Mouse (Mus musculus) brain, embryonic 14.5 days (tissue): ENCODE measurements around the gene Cyb5d1. TPM values are rescaled to one million over a fixed set of nuclear protein-coding genes. Genes with fewer than 3 reads are reported as not detected.
A peak's percentile ranks its signal among the peaks of the same experiment; 100 is the strongest.

ENCODE experiments used
- DNase-seq: peaks from one replicate; pipeline ENCODE4 v3.0.0-alpha.2; 2011; ENCODE audit warnings: low read depth
- CTCF ChIP-seq: fragments of 200-500 bp; IDR thresholded peaks from 2 replicates; pipeline ENCODE4 v1.5.1; 2012; ENCODE audit warnings: inconsistent platforms, mild to moderate bottlenecking, moderate library complexity, borderline replicate concordance; ENCODE audit not compliant: insufficient read depth, insufficient read length; ENCODE audit errors: extremely low read depth
- POLR2A ChIP-seq: fragments of 200-500 bp; IDR thresholded peaks from 2 replicates; pipeline ENCODE4 v1.6.1; 2012; ENCODE audit warnings: mild to moderate bottlenecking, inconsistent platforms, borderline replicate concordance; ENCODE audit not compliant: poor library complexity, insufficient read depth, insufficient read length, severe bottlenecking; ENCODE audit errors: extremely low read depth
- polyA plus RNA-seq: library from polyadenylated mRNA; depleted of rRNA; stranded (reverse); fragments of >200 nt; gene quantifications from 2 replicates; pipeline ENCODE4 v1.2.3, GENCODE M21; 2012

Gene Cyb5d1
- polyA plus RNA-seq, 1 experiment = 28.7 TPM

DNA sequence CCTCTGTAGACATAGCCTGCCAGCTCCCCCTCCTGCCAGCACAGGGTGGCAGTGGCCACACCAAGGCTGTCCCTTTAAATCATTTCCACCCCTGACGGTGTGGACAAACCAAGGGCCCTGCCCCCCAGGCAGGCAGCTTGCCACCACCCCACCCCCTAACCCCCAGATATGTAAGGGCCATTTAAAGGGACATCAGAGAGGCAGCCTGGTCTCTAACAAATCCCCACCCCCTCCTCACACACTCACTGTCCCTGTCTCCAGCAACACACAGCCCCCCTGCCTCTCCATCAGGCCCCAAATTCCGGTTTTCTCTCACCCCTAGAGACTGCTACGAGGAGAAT is 19.9 kb upstream of the Cyb5d1 start:
- 0 out of 2 replicates have a peak, but pooled peaks have one; percentile 13 for TF ChIP-seq POLR2A
- no peak for TF ChIP-seq CTCF
- peak; percentile 92 for DNase-seq

DNA sequence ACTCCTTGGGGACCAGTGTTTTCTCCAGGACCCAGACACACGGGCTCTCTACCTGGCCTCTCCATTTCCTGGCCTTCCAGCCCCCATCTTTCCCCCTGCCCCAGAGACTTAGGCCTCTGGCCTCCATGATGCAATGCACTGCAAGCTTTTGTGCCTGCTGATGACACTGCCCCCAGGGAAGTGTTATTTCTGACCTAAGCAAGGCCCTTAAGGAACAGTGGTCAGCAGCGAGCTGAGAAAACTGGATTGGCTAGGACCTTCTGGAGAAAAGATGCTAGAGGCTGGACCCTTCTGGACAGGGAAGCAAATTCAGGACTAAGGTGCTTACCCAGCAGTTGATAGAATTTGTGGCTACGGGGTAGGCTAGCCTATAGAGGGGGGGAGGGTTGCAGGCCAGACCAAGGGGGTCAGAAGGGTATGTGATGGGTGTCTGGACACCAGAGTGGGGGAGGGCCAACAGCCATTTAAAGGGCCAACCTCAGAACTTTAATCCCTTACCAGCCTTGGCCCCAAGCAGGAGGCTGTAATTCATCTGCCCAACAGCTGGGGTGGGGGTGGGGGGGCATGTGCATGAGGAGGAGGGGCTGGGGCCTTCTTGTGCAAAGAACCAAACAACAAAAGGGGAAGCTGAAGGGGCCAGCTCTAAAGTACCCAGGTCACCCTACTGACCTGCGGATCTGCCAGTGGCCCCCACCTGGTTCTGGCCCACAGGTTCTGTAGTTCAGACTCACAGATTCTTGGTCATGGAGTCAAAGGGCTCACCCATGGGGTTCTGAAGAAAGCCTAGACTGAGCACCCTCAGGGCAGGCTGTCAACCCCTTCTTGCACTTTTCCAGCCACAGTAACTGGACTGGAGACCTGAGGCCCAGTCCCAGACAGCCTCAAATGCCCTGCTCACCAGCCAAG is 19.2 kb upstream of the Cyb5d1 start:
- no peak for DNase-seq
- TF ChIP-seq POLR2A = no peak
- no peak for TF ChIP-seq CTCF

DNA sequence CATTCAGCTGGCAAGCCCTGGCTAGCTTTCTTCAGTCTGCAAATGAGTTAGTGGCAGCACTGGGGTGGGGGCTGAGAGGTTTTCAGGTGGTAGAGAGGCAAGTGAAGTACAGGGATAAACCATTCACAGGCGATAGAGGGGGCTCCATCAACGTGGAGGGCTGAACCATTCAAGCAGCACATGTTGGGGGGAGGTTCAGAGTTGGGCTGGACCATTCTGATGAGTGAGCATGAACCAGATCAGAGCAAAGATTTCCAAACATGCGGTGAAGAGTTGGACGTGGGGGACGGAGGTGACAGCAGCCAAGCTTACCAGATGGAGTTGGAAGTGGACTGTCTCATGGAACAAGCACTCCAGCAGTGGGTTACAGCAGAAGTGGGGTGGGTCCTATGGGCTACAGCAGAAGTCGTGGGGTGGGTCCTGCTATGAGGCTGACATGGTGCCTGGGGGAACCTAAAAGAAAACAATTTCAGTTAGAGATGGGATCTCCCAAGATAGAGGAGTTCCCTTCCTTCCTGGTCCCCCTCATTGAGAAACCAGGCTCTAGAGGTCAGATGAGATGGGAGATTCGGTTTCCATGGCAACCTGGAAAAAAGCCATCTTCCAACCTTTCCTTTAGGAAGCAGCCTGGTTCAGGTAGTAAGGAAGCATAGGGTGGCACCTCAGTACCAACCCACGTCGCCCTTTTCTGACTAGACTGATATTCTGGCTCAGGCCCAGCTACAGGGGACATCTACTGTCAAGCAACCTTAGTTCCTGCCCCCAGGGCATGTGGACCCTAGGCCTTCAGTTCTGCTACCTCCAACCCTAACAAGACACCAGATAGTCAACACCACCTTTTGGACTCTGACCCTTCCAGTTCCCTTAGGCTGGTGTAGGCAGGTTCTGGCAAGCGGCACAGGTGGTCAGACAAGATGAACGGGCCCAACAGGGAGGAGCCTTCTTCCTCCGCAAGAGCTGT is 18.1 kb upstream of the Cyb5d1 start, which contains the start of gene Kdm6b:
Gene Kdm6b (minus strand): TSS at position 455 of the 961 bp plus-strand sequence.
- DNase-seq = peak; percentile 93
- no peak for TF ChIP-seq POLR2A
- no peak for TF ChIP-seq CTCF

DNA sequence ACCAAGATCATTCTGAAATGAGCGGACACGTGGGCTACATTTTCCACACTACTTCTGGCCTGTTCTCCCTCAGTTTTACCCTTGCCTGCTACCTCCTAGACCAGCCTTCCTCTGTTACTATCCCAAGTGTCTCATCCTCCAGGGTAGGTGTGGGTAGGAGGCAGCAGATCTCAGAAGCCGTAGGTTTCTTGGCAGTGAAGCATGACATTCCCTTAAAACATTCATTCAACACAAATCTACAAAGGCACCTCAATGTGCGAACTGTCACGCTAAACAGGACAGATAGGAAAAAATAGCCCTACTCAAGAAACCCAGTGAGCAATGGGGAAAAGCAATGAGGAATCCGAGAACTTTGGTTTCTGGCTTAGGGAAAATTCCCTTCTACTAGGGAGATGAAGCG is 17.1 kb upstream of the Cyb5d1 start:
- TF ChIP-seq POLR2A (no peak), CTCF (no peak)

DNA sequence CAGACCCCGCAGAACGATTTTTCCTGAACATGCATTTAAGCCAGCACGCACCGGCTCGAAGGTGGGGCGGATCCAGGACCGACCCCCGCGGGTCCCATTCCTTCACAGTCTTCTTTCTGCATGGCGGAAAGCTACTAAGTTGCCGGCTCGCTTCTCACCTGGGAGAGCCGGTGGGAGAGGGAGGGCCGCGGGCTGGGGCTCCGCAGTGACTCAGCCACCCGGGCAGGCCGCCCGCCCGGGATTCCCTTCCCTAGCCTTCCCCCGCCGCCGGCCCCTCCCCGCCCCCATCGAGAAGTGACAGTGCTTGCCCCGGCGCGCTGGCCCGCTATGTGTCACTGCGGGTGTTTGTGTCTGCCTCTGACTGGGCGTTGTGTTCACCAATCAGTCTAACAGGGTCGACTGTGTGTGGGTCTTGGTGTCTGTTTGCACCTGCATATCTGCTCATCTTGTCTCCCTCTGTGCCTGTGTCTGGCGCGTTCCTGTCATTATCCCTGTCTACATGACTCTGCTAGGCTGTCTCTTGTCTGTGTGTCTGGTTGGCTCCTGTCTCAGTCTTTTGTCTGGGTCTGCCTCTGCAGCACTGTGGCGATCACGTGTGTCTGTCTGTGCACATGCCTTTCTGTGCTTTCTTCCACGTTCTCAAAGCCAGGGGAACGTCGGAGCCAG is 16.2 kb upstream of the Cyb5d1 start:
- no peak for TF ChIP-seq CTCF
- no peak for TF ChIP-seq POLR2A
- DNase-seq = peak; percentile 78

More for the DNA sequence above, 17.1 kb upstream of the Cyb5d1 start:
- no peak for DNase-seq

DNA sequence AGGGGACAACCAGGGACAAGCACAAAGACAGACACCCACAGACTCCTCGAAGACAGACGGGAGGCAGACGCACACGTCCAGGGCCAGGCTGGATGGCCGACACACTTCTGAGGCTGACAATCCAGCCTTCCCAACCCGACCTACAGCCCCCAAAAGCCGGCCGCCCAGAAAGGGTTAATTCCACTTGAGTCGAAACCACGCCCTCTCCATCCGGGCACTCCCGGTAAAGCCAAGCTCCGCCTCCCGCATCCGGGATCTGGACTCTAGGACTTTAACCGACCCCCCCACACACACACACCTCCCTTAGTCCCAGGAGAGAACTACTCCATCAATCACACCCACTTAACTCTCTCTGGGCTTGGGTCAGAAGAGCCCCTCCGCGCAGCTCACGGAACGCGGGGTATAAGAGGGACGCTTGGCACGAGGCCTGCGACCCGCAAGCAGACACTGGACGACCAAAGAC is 15.7 kb upstream of the Cyb5d1 start:
- peak; percentile 99 for DNase-seq
- no peak for TF ChIP-seq POLR2A

DNA sequence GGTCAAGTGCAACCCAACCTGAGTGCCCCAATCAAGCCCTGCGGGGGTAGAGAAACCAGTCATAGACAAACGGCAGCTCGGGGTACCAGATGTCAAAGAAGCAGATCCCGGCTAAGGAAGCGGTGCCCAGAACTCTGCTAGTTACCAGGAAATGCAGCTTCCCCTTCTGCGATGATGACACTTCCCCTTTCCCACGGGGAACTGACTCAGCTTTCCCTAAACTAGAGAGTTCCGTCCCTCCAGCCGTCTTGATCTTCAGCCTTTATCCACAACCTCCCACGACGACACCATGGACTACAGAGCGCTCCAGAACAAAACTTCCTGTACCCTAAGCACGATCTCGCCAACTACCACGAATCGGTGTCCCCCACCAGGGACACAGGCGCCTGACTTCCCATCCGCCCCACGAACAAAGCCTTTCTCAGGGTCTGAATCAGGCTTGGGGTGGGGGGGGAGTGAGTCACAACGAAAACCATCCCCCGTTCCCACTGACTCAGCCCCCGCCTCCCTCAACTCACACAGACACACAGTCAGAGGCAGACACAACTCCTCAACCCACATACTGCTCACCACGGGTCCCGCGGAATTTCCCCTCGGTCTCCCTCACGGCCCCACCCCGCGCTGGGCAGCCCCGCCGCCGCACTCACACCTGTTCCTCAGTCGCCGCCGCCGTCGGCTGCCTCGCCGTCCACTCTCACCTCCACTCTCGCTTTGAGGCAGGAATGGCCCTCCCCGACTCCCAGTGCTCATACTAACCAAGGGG is 15.1 kb upstream of the Cyb5d1 start:
- TF ChIP-seq POLR2A (no peak), CTCF (no peak)
- peak; percentile 47 for DNase-seq

DNA sequence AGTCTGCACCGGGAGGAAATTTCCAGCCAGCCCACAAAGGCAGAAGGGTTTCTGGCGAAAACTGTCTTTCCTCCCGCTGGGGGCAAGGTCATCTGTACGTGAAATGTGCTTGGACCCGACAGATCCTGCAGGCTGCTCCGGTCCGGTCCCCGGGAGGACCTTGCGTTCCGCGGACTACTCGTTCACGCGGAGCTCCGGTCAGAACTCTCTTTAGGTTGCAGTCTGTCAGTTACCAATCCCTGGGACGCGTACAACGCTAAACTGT is 14.5 kb upstream of the Cyb5d1 start:
- no peak for TF ChIP-seq CTCF
- no peak for TF ChIP-seq POLR2A
- no peak for DNase-seq

DNA sequence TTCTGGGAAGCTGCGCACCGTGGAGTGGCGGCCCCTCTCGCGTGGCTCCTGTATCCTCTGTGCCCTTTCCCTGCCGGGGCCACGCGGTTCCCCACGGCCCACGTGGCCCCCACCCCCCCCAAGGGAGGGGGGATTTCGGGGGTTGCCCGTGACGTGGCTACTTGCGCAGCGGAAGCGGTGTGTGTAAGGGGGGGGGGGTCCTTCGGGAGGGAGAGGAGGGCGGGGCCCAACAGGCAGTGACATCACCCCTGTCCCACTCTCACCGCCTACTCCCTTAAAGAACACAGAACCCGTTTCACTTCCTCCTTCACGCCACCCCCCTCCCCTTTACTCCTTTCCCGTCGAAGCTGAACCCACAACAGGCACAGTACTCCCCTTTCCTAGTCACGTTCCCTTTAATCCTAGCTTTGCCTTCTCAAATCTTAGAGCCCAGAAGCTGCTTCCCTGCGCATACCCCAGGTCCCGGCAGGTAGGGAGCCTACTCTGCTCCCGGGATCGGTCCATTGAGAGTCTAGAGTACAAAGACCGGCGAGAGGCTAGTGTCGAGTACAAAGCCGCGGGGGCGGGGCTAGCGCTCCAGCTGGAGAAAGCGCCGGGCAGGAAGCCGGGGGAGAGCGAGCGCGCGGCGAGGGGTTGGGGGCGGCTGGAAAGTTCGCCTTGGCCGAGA is 14.1 kb upstream of the Cyb5d1 start:
- peak; percentile 93 for DNase-seq

More for the DNA sequence above, 14.1 kb upstream of the Cyb5d1 start:
- TF ChIP-seq POLR2A = no peak
- TF ChIP-seq CTCF = no peak
